Comparison of ENCODE assay signal across 9 mouse cellular contexts in the genomic region with DNA sequence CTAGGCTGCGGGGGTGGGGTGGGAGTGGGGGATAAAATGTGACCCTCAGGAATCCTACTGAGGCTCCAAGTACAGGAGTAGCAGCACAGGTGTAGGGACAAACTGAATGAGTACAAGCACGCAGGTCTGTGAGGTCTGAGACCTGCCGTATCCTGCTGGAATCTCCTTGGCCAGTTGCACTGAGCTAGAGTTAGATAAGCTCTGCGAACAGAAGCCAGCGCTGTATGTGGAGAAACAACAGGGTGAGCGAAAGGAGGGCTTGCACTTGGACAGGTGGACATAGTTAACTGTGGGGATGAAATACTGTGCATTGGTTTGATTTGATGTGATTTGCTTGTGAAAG. TPM values are rescaled to one million over a fixed set of nuclear protein-coding genes. Genes with fewer than 3 reads are reported as not detected.
DNase-seq lines count a peak whose midpoint lies in the region; ATAC-seq and TF ChIP-seq lines count a peak whose summit lies in the region.
"Had no signal": no experiment of that assay in that cellular context is flagged by ENCODE, and none has a peak within 500 bp of the region (broad histone marks: within the 10 kb centered on the region; RNA-seq: fewer than 3 reads in every experiment).

No protein-coding gene starts in this region.

- H3K9ac ChIP-seq in heart, postnatal 0 days (replicated peaks; ENCODE audit: low read depth, low read length): no peak overlapping the region
- H3K9ac ChIP-seq in forebrain, embryonic 11.5 days (ENCODE audit: low read length): peak overlapping the region; percentile 95
- no peak overlapping the region for H3K9ac ChIP-seq in limb, embryonic 15.5 days

- peak overlapping the region; percentile 63 for H3K4me2 ChIP-seq in heart, postnatal 0 days (ENCODE audit: low read depth, low read length)
- H3K4me2 ChIP-seq in forebrain, embryonic 11.5 days (ENCODE audit: low read depth, low read length, severe bottlenecking): peak overlapping the region; percentile 84
- peak overlapping the region; percentile 98 for H3K4me2 ChIP-seq in limb, embryonic 15.5 days

- TF ChIP-seq EP300 in heart, postnatal 0 days (IDR thresholded peaks at IDR 0.05; ENCODE audit: low read depth): no peak

- H3K9me3 ChIP-seq in heart, postnatal 0 days (replicated peaks; ENCODE audit: control insufficient read depth, low read length): no peaks in the 10 kb centered on the region
- H3K9me3 ChIP-seq in forebrain, embryonic 11.5 days (ENCODE audit: control insufficient read depth, low read length): no peaks in the 10 kb centered on the region
- H3K9me3 ChIP-seq in limb, embryonic 15.5 days: no peaks in the 10 kb centered on the region

- WGBS in heart, postnatal 0 days: 3% methylated on average over 6 of the region's 6 CpGs
- WGBS in forebrain, embryonic 11.5 days: under 1% methylated on average over 6 of the region's 6 CpGs
- WGBS in limb, embryonic 15.5 days: 3% methylated on average over 6 of the region's 6 CpGs

- TF ChIP-seq CTCF in heart, postnatal 0 days (IDR thresholded peaks at IDR 0.05; ENCODE audit: low read depth): no peak

- no peaks in the 10 kb centered on the region for H3K4me1 ChIP-seq in heart, postnatal 0 days (ENCODE audit: control insufficient read depth, insufficient read depth)
- H3K4me1 ChIP-seq in forebrain, embryonic 11.5 days (replicated peaks; ENCODE audit: control insufficient read depth, insufficient read depth, low read length): 0 out of 2 replicates have a peak, but pooled peaks cover 3% of the 10 kb centered on the region
- peaks cover 15% of the 10 kb centered on the region for H3K4me1 ChIP-seq in limb, embryonic 15.5 days

- no peak overlapping the region for H3K27ac ChIP-seq in heart, postnatal 0 days (ENCODE audit: low read depth)
- peak overlapping the region; percentile 58 for H3K27ac ChIP-seq in forebrain, embryonic 11.5 days (ENCODE audit: low read depth, low read length)
- no peak overlapping the region for H3K27ac ChIP-seq in limb, embryonic 15.5 days

- H3K36me3 ChIP-seq in heart, postnatal 0 days (replicated peaks; ENCODE audit: control insufficient read depth, insufficient read depth, low read length): no peaks in the 10 kb centered on the region
- H3K36me3 ChIP-seq in forebrain, embryonic 11.5 days (ENCODE audit: control insufficient read depth, insufficient read depth, low read length): no peaks in the 10 kb centered on the region
- H3K36me3 ChIP-seq in limb, embryonic 15.5 days: no peaks in the 10 kb centered on the region

- peak overlapping the region; percentile 43 for H3K4me3 ChIP-seq in heart, postnatal 0 days (ENCODE audit: low read depth, low read length)
- peak overlapping the region; percentile 60 for H3K4me3 ChIP-seq in forebrain, embryonic 11.5 days (ENCODE audit: low read depth, low read length)
- H3K4me3 ChIP-seq in limb, embryonic 15.5 days: peak overlapping the region; percentile 59

- peaks cover 36% of the 10 kb centered on the region for H3K27me3 ChIP-seq in heart, postnatal 0 days (ENCODE audit: control insufficient read depth, insufficient read depth, low read length)
- no peaks in the 10 kb centered on the region for H3K27me3 ChIP-seq in forebrain, embryonic 11.5 days (ENCODE audit: control insufficient read depth, insufficient read depth, low read length)
- H3K27me3 ChIP-seq in limb, embryonic 15.5 days: peaks cover 22% of the 10 kb centered on the region

- ATAC-seq in heart, postnatal 0 days (ENCODE audit: insufficient read depth, low read depth): no peak
- ATAC-seq in forebrain, embryonic 11.5 days (replicated peaks; ENCODE audit: low FRiP score): peak; percentile 74
- ATAC-seq in limb, embryonic 15.5 days (ENCODE audit: insufficient number of reproducible peaks, low FRiP score, low TSS enrichment, low read depth): no peak
- no peak for ATAC-seq in frontal cortex, adult (ENCODE audit: low TSS enrichment)

- DNase-seq in heart, postnatal 0 days (ENCODE audit: low spot score): no peak
- DNase-seq in heart, adult 8-10 months (ENCODE audit: low spot score): no peak
- DNase-seq in WW6 (ENCODE audit: low read depth, low spot score): peak; percentile 39
- DNase-seq in forebrain, embryonic 11.5 days (ENCODE audit: low spot score): no peak
- DNase-seq in adrenal gland, postnatal 25 days: no peak
- no peak for DNase-seq in yolk sac, embryonic 10.5 days (ENCODE audit: low spot score)

RNA-seq across cellular contexts. Expression of a gene that starts 1.0 kb away (rescaled TPM):
- 1.5 TPM in 1 of 2 replicates, not detected in the other for total RNA-seq in heart, postnatal 0 days (2014; rRNA removed; ENCODE audit: low replicate concordance)
- 0.01 TPM in 1 of 2 replicates, not detected in the other for polyA plus RNA-seq in heart, postnatal 0 days (2015; fragmentation: Nextera tagmentation; extraction: Ambion mirVana)
- total RNA-seq in heart, adult 8-10 months (2022): not detected
- 13.4 and 14.8 TPM in 2 replicates for polyA plus RNA-seq in forebrain, embryonic 11.5 days (2014; fragmentation: Nextera tagmentation; extraction: Ambion mirVana)
- 1.5 and 1.7 TPM in 2 replicates for polyA plus RNA-seq in limb, embryonic 15.5 days (2015; fragmentation: Nextera tagmentation; extraction: Ambion mirVana)
- 0.33 and 1.3 TPM in 2 replicates for total RNA-seq in adrenal gland, postnatal 25 days (2021)
- polyA plus RNA-seq: Patski had no signal
